Mouse (Mus musculus) neural tube, embryonic 11.5 days (tissue): Measurements from ENCODE around the gene Kif26b. TPM values are rescaled to one million over a fixed set of nuclear protein-coding genes. Genes with fewer than 3 reads are reported as not detected.

Experiments
- ATAC-seq: fragments of 200-750 bp; cut with Nextera tagmentation; 2 replicates; pipeline ENCODE4 v1.8.0; 2017; ENCODE audit warnings: moderate number of reproducible peaks, mild to moderate bottlenecking, moderate TSS enrichment, moderate library complexity; ENCODE audit not compliant: insufficient read depth, low FRiP score, low TSS enrichment
- DNase-seq: peaks from one replicate; pipeline ENCODE4 v3.0.0-alpha.2; 2015; ENCODE audit warnings: low spot score
- H3K27ac ChIP-seq: fragments of 300-500 bp; sonication (generic); 2 replicates; pipeline ENCODE4 v1.5.1; 2014; ENCODE audit warnings: low read depth, mild to moderate bottlenecking, low read length
- H3K27me3 ChIP-seq: fragments of 300-500 bp; sonication (generic); 2 replicates; pipeline ENCODE4 v1.6.1; 2014; ENCODE audit warnings: mild to moderate bottlenecking, low read length, mixed read lengths; ENCODE audit not compliant: control insufficient read depth, insufficient read depth
- H3K36me3 ChIP-seq: fragments of 300-500 bp; sonication (generic); 2 replicates; pipeline ENCODE4 v1.6.1; 2014; ENCODE audit warnings: mild to moderate bottlenecking, low read length, moderate library complexity, mixed read lengths; ENCODE audit not compliant: control insufficient read depth, insufficient read depth
- H3K4me1 ChIP-seq: fragments of 300-500 bp; sonication (generic); 2 replicates; pipeline ENCODE4 v1.6.1; 2014; ENCODE audit warnings: low read length, mixed read lengths; ENCODE audit not compliant: control insufficient read depth, insufficient read depth
- H3K4me2 ChIP-seq: fragments of 300-500 bp; sonication (generic); 2 replicates; pipeline ENCODE4 v1.6.1; 2014; ENCODE audit warnings: low read depth, mild to moderate bottlenecking, moderate library complexity
- H3K4me3 ChIP-seq: fragments of 300-500 bp; sonication (generic); 2 replicates; pipeline ENCODE4 v1.5.1; 2014; ENCODE audit warnings: low read depth, low read length
- H3K9ac ChIP-seq: fragments of 300-500 bp; sonication (generic); 2 replicates; pipeline ENCODE4 v1.6.1; 2014; ENCODE audit warnings: mild to moderate bottlenecking, low read length
- H3K9me3 ChIP-seq: fragments of 300-500 bp; sonication (generic); 2 replicates; pipeline ENCODE4 v1.6.1; 2016; ENCODE audit warnings: low read length; ENCODE audit not compliant: control insufficient read depth
- WGBS: fragments of 180-500 bp; shearing (Covaris S2); extraction: QIAGEN DNeasy Blood & Tissue Kit; methylation state at CpG from one replicate; pipeline ENCODE4 v1.1.7; 2014; 5-methylcytosine and 5-hydroxymethylcytosine counted together
- polyA plus RNA-seq: library from polyadenylated mRNA; unstranded; fragments of >200 nt; fragmentation: Nextera tagmentation; extraction: Ambion mirVana; gene quantifications from 2 replicates; pipeline ENCODE4 v1.2.1, GENCODE M21; 2014

The Kif26b gene
- polyA plus RNA-seq, 1 experiment from 2014 or later, result 6.5 TPM

DNA sequence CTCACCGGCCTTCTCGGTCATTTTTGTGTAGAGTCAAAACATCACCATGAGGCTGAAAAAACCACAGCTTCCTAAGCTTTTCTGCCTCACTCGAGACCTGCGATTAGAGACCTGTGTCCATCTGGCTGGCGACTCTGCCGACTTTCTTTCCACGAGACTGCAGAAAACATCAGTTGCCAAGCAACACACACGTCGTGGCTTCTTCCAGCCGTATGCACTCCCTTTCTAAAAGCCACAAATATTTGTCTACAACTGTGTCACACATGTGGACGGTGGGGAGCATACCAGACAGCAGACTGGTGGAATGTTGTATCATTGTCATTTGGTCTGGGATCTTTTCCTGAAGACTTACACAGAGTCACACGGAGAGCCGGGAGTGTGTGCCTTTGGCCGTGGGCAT is 382.0 kb downstream of the Kif26b start:
- H3K9ac ChIP-seq, result no peak overlapping the region
- no peaks in the 10 kb centered on the region for H3K36me3 ChIP-seq
- no peak for DNase-seq
- ATAC-seq, result no peak
- 66% methylated on average over 14 of the region's 14 CpGs for WGBS
- H3K4me1 ChIP-seq, result no peaks in the 10 kb centered on the region
- H3K4me2 ChIP-seq, result no peak overlapping the region
- H3K27ac ChIP-seq, result no peak overlapping the region
- H3K9me3 ChIP-seq, result no peaks in the 10 kb centered on the region
- H3K27me3 ChIP-seq, result no peaks in the 10 kb centered on the region
- no peak overlapping the region for H3K4me3 ChIP-seq

DNA sequence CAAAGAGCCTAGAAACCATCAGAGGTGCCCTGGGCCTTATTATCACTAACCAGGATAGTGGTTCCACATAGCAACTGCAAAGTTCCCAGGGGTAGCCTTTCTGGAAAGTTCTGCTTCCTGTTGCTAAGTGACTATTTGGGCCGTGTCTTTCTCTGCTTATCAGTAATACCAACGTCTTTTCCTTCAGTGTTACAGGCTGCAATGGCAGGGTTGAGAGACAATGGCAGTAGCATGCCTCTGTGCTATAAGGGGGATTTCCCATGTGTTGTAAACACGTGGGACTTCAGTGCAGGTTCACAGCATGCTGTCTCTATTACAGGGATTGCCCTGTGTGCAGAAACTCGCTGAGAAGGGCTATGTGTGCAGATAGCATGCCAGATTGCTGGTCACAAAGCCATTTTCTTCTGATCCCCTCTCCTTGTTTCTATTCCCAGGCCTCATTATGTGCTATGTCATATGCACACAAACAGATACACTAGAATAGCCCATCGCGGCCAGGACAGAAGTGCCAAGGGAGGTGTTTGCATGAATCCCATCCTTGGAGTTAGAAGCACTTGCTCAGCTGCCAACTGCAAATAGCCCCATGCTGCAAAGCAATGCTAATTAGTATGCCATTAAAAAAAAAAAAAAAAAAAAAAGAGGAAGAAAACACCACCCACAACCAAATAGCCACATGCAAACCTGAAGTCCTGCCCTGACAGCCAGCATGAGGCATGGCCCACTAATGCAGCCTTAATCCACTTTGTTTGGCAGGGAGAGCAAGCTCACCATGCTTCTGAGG is 384.2 kb downstream of the Kif26b start:
- 67% methylated on average over 6 of the region's 6 CpGs for WGBS
- Histone ChIP-seq H3K36me3 (no peaks in the 10 kb centered on the region), H3K9ac (no peak overlapping the region), H3K4me1 (no peaks in the 10 kb centered on the region), H3K4me2 (no peak overlapping the region), H3K27me3 (no peaks in the 10 kb centered on the region), H3K9me3 (no peaks in the 10 kb centered on the region), H3K27ac (no peak overlapping the region), H3K4me3 (no peak overlapping the region)
- ATAC-seq (no peak), DNase-seq (no peak)

DNA sequence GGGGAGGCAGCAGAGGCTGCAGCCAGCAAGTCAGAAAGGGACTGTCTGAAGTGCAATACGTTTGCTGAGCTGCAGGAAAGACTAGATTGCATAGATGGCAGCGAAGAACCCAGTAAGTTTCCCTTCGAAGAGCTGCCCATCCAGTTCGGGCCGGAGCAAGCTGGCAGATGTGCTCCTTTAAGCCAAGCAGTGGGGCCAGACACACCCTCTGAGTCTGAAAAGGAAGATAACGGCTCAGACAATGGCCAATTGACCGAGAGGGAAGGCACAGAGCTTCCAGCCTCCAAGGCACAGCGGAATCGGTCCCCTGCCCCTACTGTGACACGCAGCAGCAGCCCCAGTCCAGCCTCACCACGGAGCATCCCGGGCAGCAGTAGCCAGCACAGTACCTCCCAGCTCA is 386.1 kb downstream of the Kif26b start:
- Histone ChIP-seq H3K9me3 (no peaks in the 10 kb centered on the region), H3K36me3 (no peaks in the 10 kb centered on the region), H3K27me3 (no peaks in the 10 kb centered on the region), H3K27ac (no peak overlapping the region), H3K4me3 (no peak overlapping the region), H3K4me2 (no peak overlapping the region), H3K9ac (no peak overlapping the region), H3K4me1 (no peaks in the 10 kb centered on the region)
- DNase-seq (no peak), ATAC-seq (no peak)
- 68% methylated on average over 12 of the region's 12 CpGs for WGBS

DNA sequence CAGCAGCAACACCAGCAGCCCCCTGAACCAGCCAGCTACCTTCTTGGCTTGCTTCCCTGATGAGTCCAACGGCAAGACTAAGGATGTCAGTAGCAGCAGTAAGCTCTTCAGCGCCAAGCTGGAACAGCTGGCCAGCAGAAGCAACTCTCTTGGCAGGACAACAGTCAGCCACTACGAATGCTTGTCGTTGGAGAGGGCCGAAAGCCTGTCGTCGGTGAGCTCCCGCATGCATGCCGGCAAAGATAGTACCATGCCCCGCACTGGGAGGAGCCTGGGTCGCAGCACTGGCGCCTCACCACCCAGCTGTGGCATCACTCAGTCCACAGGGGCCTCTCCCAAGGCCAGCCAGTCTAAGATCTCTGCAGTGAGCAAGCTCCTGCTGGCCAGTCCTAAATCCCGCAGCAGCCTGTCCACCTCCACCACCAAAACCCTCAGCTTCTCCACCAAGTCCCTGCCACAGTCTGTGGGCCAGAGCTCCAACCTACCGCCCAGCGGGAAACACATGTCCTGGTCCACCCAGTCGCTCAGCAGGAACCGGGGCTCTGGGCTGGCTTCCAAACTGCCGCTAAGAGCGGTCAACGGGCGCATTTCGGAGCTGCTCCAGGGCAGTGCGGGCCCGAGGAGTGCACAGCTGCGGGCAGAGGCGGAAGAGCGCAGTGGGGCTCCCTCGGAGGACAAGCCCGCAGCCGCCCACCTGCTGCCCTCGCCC is 388.4 kb downstream of the Kif26b start:
- Histone ChIP-seq H3K27ac (no peak overlapping the region), H3K9ac (no peak overlapping the region), H3K4me3 (no peak overlapping the region), H3K4me2 (no peak overlapping the region), H3K27me3 (no peaks in the 10 kb centered on the region), H3K4me1 (no peaks in the 10 kb centered on the region), H3K36me3 (no peaks in the 10 kb centered on the region), H3K9me3 (no peaks in the 10 kb centered on the region)
- no peak for DNase-seq
- no peak; the same call in 1 of the 2 replicates for ATAC-seq
- WGBS, result 73% methylated on average over 31 of the region's 31 CpGs

DNA sequence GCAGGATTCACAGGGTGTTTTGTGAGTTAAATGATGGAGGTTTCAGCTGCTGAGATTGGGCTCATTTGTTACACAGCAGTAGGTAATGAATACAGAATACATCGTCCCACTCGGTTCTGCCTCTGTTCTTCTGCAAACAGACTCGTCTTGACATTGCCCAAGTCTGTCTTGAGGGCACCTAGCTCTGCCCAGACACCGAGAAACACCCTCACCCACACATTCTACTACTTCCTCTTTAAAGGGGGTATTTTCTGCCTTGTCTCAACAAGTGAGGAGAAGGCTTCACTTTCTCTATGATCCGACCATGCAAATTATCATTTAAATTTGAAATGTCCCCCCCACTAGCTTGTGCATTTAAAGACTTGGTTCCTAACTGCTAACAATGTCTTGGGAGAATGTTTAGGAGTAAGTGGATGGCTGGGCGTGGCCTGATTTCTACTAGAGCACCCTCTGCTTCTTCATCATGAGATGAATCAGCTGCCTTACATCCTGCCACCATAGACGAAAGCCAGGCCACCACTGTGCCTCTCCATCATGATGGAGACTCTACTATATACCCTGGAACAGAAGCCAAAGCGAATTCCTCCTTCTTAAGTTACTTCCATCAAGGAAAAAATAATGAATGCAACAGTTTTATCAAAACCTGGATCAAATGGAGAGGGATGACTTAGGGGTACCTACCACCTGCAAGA is 395.7 kb downstream of the Kif26b start:
- ATAC-seq, result no peak
- no peaks in the 10 kb centered on the region for H3K9me3 ChIP-seq
- 78% methylated on average over 8 of the region's 8 CpGs for WGBS
- DNase-seq, result no peak
- H3K27ac ChIP-seq, result no peak overlapping the region
- no peak overlapping the region for H3K4me2 ChIP-seq
- H3K4me1 ChIP-seq, result no peaks in the 10 kb centered on the region
- no peak overlapping the region for H3K4me3 ChIP-seq
- H3K27me3 ChIP-seq, result no peaks in the 10 kb centered on the region
- H3K36me3 ChIP-seq, result no peaks in the 10 kb centered on the region
- no peak overlapping the region for H3K9ac ChIP-seq

DNA sequence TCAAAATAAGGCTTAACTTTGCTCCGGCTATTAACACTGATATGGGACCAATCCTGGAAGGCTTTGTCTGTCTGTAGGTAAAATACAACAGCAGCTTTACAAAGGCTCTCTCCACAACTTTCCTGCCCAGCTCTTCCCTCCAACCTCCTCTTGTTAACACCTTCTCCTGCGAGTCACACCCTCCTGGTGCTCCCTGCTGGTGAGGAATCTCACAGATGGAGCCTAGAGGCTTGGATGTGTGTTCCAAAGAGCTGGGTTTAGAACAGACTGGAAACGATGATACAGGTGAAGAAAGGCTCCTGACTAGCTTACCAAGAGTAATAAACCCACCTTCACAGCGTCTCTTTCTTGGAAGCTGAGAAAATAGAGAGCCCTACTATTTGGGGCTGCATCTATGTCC is 400.6 kb downstream of the Kif26b start:
- Histone ChIP-seq H3K36me3 (no peaks in the 10 kb centered on the region; the same call in 1 of the 2 replicates), H3K27me3 (no peaks in the 10 kb centered on the region), H3K27ac (no peak overlapping the region), H3K4me3 (no peak overlapping the region), H3K9me3 (no peaks in the 10 kb centered on the region), H3K9ac (no peak overlapping the region), H3K4me1 (no peaks in the 10 kb centered on the region), H3K4me2 (no peak overlapping the region)
- ATAC-seq, result no peak
- 64% methylated on average over 4 of the region's 4 CpGs for WGBS
- DNase-seq, result no peak

DNA sequence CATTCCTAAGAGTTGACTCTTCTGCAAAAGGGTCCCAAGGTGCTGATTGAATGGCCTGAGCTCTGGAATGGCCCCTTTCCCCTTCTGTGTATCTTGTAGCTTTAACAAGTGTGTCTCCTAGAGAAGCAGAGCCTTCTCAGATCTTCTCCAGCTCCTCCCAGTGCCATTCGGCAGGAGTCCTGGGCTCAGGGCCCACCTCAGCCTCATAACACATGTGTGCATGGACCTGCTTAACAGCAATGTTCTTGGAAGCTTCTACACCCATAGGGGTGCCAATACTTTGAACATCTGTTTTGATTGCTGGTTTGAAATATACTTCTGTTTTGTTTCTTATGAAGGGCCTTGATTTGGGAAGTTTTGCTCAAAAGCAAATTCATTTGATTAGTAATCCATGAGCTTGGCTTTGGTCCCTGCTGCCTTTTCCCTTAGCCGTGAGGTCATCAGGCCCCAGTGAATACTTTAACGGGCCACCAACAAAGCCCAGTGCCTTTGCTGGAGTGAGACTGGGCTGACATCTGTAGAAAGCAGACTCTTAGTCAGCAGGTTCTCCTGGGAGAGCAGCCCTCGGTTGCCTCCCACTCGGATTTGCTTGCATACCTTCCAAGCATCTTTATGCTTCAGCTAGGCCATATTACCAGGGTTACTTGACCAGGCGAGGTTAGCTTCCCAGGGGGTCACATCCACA is 405.2 kb downstream of the Kif26b start:
- Histone ChIP-seq H3K27ac (no peak overlapping the region), H3K9ac (no peak overlapping the region), H3K36me3 (no peaks in the 10 kb centered on the region; the same call in 1 of the 2 replicates), H3K9me3 (no peaks in the 10 kb centered on the region), H3K4me3 (no peak overlapping the region), H3K4me2 (no peak overlapping the region), H3K4me1 (no peaks in the 10 kb centered on the region), H3K27me3 (no peaks in the 10 kb centered on the region)
- DNase-seq (no peak), ATAC-seq (no peak)
- 89% methylated on average over 6 of the region's 6 CpGs for WGBS

DNA sequence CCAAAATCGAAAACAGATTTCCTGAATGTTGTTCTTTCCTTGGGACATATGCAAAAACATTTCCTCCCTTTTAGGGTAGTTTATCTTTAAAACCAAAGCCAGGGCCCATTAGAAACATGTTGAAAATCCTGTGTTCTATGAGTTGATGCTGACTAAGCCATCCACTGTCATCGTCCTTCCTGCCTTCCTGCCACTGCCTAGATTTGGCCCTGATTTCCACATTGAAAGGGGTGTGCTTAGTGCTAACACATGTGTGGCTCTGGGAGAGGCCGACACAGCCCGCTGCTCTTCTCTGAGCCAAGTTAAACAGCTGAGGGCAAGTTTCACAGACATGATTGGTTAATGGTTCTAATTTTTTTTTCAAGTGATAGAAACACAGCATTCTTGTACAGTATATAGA is 407.5 kb downstream of the Kif26b start:
- Histone ChIP-seq H3K4me3 (no peak overlapping the region), H3K27me3 (no peaks in the 10 kb centered on the region), H3K9me3 (no peaks in the 10 kb centered on the region), H3K9ac (no peak overlapping the region), H3K4me2 (no peak overlapping the region), H3K4me1 (no peaks in the 10 kb centered on the region), H3K27ac (no peak overlapping the region), H3K36me3 (no peaks in the 10 kb centered on the region; the same call in 1 of the 2 replicates)
- 75% methylated on average over 4 of the region's 4 CpGs for WGBS
- ATAC-seq (no peak), DNase-seq (no peak)
